Mouse (Mus musculus): ENCODE measurements around the gene Nsf.

The Nsf gene

GRCm38 (mm10) chr11:103953896-103954292, at the start of gene Nsf:
TSS of gene Nsf (minus strand) at chr11:103954056.
- DNase-seq (ENCODE audit: low read depth, low spot score) = peak; percentile 80

- no peak for DNase-seq (ENCODE audit: low read depth, low spot score)
These were observed 49.5 kb upstream of the Nsf start for GRCm38 (mm10) chr11:104003397-104003796.

GRCm38 (mm10) chr11:104002191-104002590, 48.3 kb upstream of the Nsf start:
- no peak for DNase-seq (ENCODE audit: low read depth, low spot score)

DNA sequence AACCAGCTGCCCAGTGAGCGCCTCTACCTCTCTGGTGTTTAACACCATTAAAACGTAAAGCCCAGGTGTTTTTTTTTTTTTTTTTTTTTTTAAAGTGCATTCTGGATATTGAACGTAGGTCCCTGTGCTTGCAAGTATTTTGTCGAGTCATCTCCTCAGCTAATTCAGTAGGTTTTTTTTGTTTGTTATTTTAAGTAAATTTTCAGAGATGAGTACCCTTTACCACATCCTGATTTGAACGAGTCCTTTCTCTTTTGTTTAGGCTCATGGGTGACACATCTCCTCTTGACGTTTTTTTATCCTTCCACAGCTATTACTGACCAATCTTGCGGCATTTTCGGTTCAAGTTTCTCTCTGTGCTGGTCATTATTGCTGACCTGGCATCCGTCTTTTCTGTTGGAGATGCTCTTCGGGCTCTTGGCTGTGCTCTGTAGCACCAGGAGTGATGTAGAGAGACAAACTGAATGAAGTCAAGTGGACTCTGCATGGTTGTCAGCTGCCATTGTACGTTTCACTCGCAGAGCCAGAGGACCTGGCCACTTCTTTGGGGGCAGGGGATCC, 47.6 kb upstream of the Nsf start:
- no peak for DNase-seq (ENCODE audit: low read depth, low spot score)

GRCm38 (mm10) chr11:104000667-104001394, 47.0 kb upstream of the Nsf start:
- no peak for DNase-seq (ENCODE audit: low read depth, low spot score)

DNA sequence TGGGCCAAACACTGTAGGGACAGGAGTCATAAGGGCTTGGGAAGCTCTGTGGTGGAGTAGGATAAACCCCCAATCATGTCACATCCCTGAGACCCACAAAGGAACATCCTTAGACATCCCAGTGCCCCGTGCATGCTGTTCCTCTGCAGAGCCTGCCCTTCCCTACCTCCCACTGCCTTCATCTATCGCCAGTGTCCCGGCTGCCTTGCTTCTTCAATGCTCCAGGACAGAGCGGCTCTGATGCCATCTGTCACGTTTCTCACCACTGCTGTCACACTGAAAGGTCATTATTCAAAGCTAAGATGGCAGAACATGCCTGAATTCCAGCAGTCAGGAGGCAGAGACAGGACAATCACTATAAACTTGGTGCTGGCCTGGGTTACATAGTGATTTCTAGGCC, 44.9 kb upstream of the Nsf start:
- no peak for DNase-seq (ENCODE audit: low read depth, low spot score)

- DNase-seq (ENCODE audit: low read depth, low spot score) = peak; percentile 51
These were observed 43.5 kb upstream of the Nsf start for GRCm38 (mm10) chr11:103997385-103997784.

DNA sequence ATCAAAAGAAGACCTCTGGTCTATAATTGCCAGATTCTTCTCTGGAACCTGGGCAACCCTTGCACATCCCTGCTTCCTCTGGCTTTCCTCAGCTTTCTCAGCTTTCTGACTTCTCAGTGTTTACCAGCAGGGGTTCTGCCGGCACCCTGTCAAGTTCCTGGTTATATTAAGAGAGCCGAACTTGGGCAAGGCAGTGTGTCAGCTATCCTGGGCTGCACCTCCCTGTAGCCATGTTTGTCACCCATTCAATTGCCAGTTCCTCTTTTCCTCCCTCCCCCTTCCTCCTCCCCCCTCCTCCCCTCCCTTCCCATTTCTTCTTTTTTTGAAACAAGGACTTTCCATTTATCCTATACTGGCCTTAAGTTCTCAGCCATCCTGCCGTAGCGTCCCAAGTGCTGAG, 38.8 kb upstream of the Nsf start:
- DNase-seq (ENCODE audit: low read depth, low spot score) = no peak

- peak; percentile 17 for DNase-seq (ENCODE audit: low read depth, low spot score)
These were observed 36.2 kb upstream of the Nsf start for GRCm38 (mm10) chr11:103990049-103990557.

- DNase-seq (ENCODE audit: low read depth, low spot score) = peak; percentile 81
These were observed 33.6 kb upstream of the Nsf start for GRCm38 (mm10) chr11:103987423-103987822.

- DNase-seq (ENCODE audit: low read depth, low spot score) = no peak
These were observed 30.2 kb upstream of the Nsf start for GRCm38 (mm10) chr11:103984067-103984466.

DNA sequence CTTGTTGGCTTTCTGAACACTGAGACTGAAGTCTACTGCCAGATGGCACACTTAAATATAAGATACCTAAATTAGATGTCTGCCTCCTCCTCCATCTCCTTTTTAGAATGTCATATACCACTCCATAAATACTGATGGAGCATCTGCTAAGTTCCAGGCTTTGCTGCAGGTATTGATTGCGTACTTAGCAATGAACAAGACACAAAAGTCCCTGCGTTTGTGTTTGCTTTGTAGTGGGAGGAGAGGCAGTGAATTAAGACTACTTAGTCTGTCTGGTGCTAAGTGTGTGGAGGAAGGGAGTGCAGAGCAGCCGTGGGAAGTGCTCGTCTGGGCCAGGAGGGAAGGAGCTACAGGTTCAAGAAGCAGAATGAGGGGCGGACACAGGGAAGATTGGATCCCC, 28.0 kb upstream of the Nsf start:
- no peak for DNase-seq (ENCODE audit: low read depth, low spot score)

DNA sequence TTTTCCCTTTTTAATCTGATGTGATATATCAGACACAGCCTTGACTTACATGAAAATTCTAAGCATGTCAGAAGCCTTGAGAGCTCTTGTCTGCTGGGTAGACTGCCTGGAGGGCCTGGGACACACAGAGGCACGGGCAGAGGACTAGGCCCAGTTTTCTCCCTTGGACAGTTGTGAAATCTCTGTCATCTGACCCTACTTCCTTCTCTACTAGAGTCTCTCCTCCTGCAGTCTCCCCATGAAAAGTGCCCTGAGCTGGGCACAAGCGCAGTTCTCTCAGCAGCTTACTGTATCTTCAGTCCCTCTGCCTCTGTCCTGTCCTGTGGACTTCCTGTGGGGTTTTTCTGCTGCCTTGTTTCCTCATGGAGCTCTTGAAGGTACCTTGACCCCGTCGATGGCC, 25.5 kb upstream of the Nsf start:
- no peak for DNase-seq (ENCODE audit: low read depth, low spot score)

GRCm38 (mm10) chr11:103970876-103971275, 17.0 kb upstream of the Nsf start:
- no peak for DNase-seq (ENCODE audit: low read depth, low spot score)

DNA sequence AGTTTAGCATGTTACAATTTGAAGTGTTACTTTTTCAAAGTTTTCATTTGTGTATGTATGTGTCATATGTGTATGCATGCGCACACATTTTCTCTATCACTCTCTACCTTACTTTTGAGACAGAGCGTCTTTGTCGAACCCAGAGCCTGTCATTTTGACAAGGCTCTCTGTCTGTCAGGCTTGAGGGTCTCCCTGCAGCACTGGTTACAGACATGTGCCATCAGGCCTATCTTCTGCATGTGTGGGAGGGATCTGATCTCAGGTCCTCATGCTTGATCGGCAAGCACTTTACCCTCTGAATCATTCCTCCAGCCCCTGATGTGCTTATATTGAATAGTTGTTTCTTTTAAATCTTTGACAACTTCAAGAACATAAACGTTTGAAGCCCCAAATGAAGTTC, 15.4 kb upstream of the Nsf start:
- DNase-seq (ENCODE audit: low read depth, low spot score) = no peak

- no peak for DNase-seq (ENCODE audit: low read depth, low spot score)
These were observed 13.4 kb upstream of the Nsf start for GRCm38 (mm10) chr11:103967106-103967735.

- DNase-seq (ENCODE audit: low read depth, low spot score) = no peak
These were observed 3.0 kb upstream of the Nsf start for GRCm38 (mm10) chr11:103956866-103957265.

GRCm38 (mm10) chr11:103953032-103953895, 592 bp downstream of the Nsf start:
- no peak for DNase-seq (ENCODE audit: low read depth, low spot score)

- DNase-seq (ENCODE audit: low read depth, low spot score) = no peak
These were observed 1.2 kb downstream of the Nsf start for GRCm38 (mm10) chr11:103952635-103953031.

DNA sequence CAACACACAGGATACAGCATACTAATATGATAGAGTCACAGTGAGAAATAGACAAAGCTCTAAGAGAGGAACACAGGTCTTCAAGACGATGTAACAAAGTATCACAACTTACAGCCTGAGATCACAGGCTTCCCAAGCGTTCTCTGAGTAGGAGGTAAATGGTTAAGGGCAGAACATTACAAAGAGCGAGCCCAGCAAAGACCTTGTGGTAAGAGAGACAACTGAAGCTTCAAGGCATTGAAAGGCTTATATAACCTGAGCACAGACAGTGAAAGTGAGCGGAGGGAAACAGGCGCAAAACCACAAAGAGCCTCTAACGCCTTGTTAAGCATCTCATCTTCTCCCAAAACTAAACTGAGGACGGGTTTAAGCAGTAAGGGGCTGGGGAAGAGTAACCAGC, 2.8 kb downstream of the Nsf start:
- DNase-seq (ENCODE audit: low read depth, low spot score) = no peak

- DNase-seq (ENCODE audit: low read depth, low spot score) = no peak
These were observed 4.9 kb downstream of the Nsf start for GRCm38 (mm10) chr11:103948952-103949351.

DNA sequence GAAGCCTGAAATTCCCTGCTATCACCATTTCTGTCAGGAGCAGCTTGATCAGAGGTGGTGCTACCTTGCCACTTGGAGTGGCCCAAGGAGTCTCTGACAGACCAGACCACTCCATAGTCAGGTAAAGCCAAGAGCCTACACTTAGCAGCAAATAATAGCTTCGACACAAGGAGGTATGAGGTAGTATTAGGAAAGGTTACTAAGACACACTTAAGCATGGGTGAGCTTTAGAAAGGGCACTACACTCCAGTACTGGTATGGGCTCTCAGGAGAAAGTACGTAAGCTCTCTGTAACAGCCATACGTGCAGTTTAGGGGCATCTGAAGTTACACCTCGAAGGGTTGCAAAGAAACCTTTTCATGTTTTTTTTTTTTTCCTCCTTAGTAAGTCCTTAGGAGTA, 11.1 kb downstream of the Nsf start:
- no peak for DNase-seq (ENCODE audit: low read depth, low spot score)

All from embryo, embryonic 11.5 days (tissue).